9 mouse cellular contexts compared by ENCODE assay signal in the genomic region with DNA sequence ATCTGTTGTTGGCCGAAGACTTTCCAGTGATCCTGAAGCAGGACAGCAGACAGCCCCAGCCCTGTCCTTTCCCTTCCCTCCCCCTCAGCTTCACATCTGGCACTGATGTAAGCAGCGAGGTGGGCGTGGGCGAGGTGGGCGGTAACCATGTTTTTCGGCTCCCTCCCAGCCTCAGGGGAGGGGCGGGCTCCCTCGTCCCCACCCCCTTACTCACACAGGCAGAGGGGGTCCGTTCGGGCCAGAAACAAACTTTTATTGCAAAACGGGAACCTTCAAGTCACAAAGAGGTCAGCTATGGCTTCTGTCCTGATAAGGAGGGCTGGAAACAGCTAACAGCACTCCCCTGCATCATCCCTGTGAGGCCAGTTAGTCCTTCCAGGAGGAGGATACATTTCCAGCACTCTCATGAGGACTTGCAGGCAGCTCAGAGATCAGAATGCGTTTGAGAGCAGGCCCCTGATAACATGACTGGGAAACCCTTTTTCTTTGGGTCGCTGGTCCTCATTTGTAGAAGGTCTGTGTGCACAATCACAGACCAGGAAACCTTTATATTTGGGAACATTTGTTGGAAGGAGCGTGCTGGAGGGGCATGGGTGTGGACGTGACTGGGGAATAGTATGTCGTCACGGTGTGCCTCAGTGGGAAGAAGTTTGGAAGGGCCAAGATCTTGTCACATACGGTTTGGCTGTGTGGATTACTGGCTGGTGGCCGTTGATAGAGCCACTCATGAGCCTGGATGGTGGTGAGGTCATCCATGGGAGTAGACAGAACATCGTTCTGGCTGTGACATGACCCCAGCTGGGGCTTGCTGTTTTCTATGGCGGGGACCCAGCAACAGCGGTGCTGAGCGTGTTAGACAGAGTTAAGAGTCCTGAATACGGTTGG. TPM values are rescaled to one million over a fixed set of nuclear protein-coding genes. Genes with fewer than 3 reads are reported as not detected.
DNase-seq lines count a peak whose midpoint lies in the region; ATAC-seq lines count a peak whose summit lies in the region.
"Had no signal": no experiment of that assay in that cellular context is flagged by ENCODE, and none has a peak within 500 bp of the region (broad histone marks: within the 10 kb centered on the region; RNA-seq: fewer than 3 reads in every experiment).

No protein-coding gene starts in this region.

- H3K4me3 ChIP-seq in midbrain, embryonic 14.5 days (replicated peaks; ENCODE audit: low read depth, low read length), result no peak overlapping the region
- no peak overlapping the region for H3K4me3 ChIP-seq in midbrain, embryonic 13.5 days (replicated peaks)
- H3K4me3 ChIP-seq in intestine, embryonic 14.5 days (ENCODE audit: low read depth, low read length), result peak overlapping the region; percentile 8
- no peak overlapping the region for H3K4me3 ChIP-seq in liver, embryonic 16.5 days (ENCODE audit: low read depth, low read length)
- no peak overlapping the region; the same call in 1 of the 2 replicates for H3K4me3 ChIP-seq in stomach, embryonic 15.5 days (replicated peaks)

- H3K9me3 ChIP-seq in midbrain, embryonic 14.5 days (ENCODE audit: control insufficient read depth, low read length), result no peaks in the 10 kb centered on the region
- 0 out of 2 replicates have a peak, but pooled peaks cover 2% of the 10 kb centered on the region for H3K9me3 ChIP-seq in midbrain, embryonic 13.5 days
- H3K9me3 ChIP-seq in intestine, embryonic 14.5 days (ENCODE audit: control insufficient read depth, low read length), result no peaks in the 10 kb centered on the region
- H3K9me3 ChIP-seq in liver, embryonic 16.5 days (replicated peaks; ENCODE audit: control insufficient read depth, low read length), result no peaks in the 10 kb centered on the region
- no peaks in the 10 kb centered on the region for H3K9me3 ChIP-seq in stomach, embryonic 15.5 days

- H3K36me3 ChIP-seq in midbrain, embryonic 14.5 days (ENCODE audit: control insufficient read depth, insufficient read depth, low read length), result no peaks in the 10 kb centered on the region
- no peaks in the 10 kb centered on the region for H3K36me3 ChIP-seq in midbrain, embryonic 13.5 days
- H3K36me3 ChIP-seq in intestine, embryonic 14.5 days (ENCODE audit: control insufficient read depth, insufficient read depth, low read length), result no peaks in the 10 kb centered on the region
- no peaks in the 10 kb centered on the region for H3K36me3 ChIP-seq in liver, embryonic 16.5 days (ENCODE audit: control insufficient read depth, insufficient read depth)
- 0 out of 2 replicates have a peak, but pooled peaks cover 2% of the 10 kb centered on the region for H3K36me3 ChIP-seq in stomach, embryonic 15.5 days

- peak; percentile 18 for DNase-seq in midbrain, embryonic 14.5 days
- DNase-seq in gastrocnemius, postnatal 25 days, result peak; percentile 90
- peak; percentile 83 for DNase-seq in intestine, embryonic 14.5 days (ENCODE audit: low spot score)
- no peak for DNase-seq in left cerebral cortex, postnatal 25 days (ENCODE audit: low spot score in 2 of 2)
- no peak for DNase-seq in thymus, postnatal 0 days (ENCODE audit: low spot score)

- no peak for ATAC-seq in midbrain, embryonic 14.5 days (ENCODE audit: low FRiP score, low TSS enrichment)
- ATAC-seq in midbrain, embryonic 13.5 days, result no peak
- peak; percentile 60 for ATAC-seq in intestine, embryonic 14.5 days (replicated peaks; ENCODE audit: low FRiP score, low TSS enrichment, low read depth)
- peak; percentile 67 for ATAC-seq in liver, embryonic 16.5 days (ENCODE audit: low read depth)
- ATAC-seq in stomach, embryonic 15.5 days (ENCODE audit: insufficient read depth, low FRiP score, low read depth), result peak; percentile 58

- intact Hi-C loops in left cerebral cortex, postnatal 25 days (cut with DNase I), result no loop called here

- no peak overlapping the region for H3K27ac ChIP-seq in midbrain, embryonic 14.5 days (replicated peaks; ENCODE audit: low read depth, low read length)
- no peak overlapping the region for H3K27ac ChIP-seq in midbrain, embryonic 13.5 days
- H3K27ac ChIP-seq in intestine, embryonic 14.5 days (ENCODE audit: low read depth), result peak overlapping the region; percentile 84
- 0 out of 2 replicates have a peak overlapping the region, but pooled peaks have one; percentile 8 for H3K27ac ChIP-seq in liver, embryonic 16.5 days (ENCODE audit: low read length)
- H3K27ac ChIP-seq in stomach, embryonic 15.5 days, result peak overlapping the region; percentile 89

- 37% methylated on average over 24 of the region's 24 CpGs for WGBS in midbrain, embryonic 14.5 days
- WGBS in midbrain, embryonic 13.5 days, result 33% methylated on average over 24 of the region's 24 CpGs
- WGBS in intestine, embryonic 14.5 days, result 26% methylated on average over 24 of the region's 24 CpGs
- 27% methylated on average over 24 of the region's 24 CpGs for WGBS in liver, embryonic 16.5 days (ENCODE audit: insufficient replicate concordance)
- WGBS in stomach, embryonic 15.5 days, result 24% methylated on average over 24 of the region's 24 CpGs

- H3K4me2 ChIP-seq in midbrain, embryonic 14.5 days (ENCODE audit: low read length), result peak overlapping the region; percentile 10; the same call in 1 of the 2 replicates
- no peak overlapping the region; the same call in 1 of the 2 replicates for H3K4me2 ChIP-seq in midbrain, embryonic 13.5 days (replicated peaks)
- H3K4me2 ChIP-seq in intestine, embryonic 14.5 days (ENCODE audit: low read length), result peak overlapping the region; percentile 40
- no peak overlapping the region for H3K4me2 ChIP-seq in liver, embryonic 16.5 days (ENCODE audit: low read depth, low read length)
- peak overlapping the region; percentile 39 for H3K4me2 ChIP-seq in stomach, embryonic 15.5 days

- no peaks in the 10 kb centered on the region for H3K4me1 ChIP-seq in midbrain, embryonic 14.5 days (ENCODE audit: control insufficient read depth, insufficient read depth, low read length)
- H3K4me1 ChIP-seq in midbrain, embryonic 13.5 days (replicated peaks), result 0 out of 2 replicates have a peak, but pooled peaks cover 4% of the 10 kb centered on the region
- H3K4me1 ChIP-seq in intestine, embryonic 14.5 days (replicated peaks; ENCODE audit: control insufficient read depth, insufficient read depth, low read length), result peaks cover 14% of the 10 kb centered on the region
- no peaks in the 10 kb centered on the region for H3K4me1 ChIP-seq in liver, embryonic 16.5 days (ENCODE audit: control insufficient read depth, low read depth, low read length)
- H3K4me1 ChIP-seq in stomach, embryonic 15.5 days, result peaks cover 14% of the 10 kb centered on the region

- no peaks in the 10 kb centered on the region for H3K27me3 ChIP-seq in midbrain, embryonic 14.5 days (ENCODE audit: control insufficient read depth, insufficient read depth, low read length)
- no peaks in the 10 kb centered on the region for H3K27me3 ChIP-seq in midbrain, embryonic 13.5 days
- H3K27me3 ChIP-seq in intestine, embryonic 14.5 days (replicated peaks; ENCODE audit: control insufficient read depth, insufficient read depth, low read length), result no peaks in the 10 kb centered on the region
- no peaks in the 10 kb centered on the region for H3K27me3 ChIP-seq in liver, embryonic 16.5 days (ENCODE audit: control insufficient read depth, insufficient read depth, low read depth, low read length)
- no peaks in the 10 kb centered on the region for H3K27me3 ChIP-seq in stomach, embryonic 15.5 days (replicated peaks)

- no peak overlapping the region for H3K9ac ChIP-seq in midbrain, embryonic 14.5 days (replicated peaks; ENCODE audit: low read length)
- H3K9ac ChIP-seq in midbrain, embryonic 13.5 days (replicated peaks), result no peak overlapping the region
- H3K9ac ChIP-seq in intestine, embryonic 14.5 days (ENCODE audit: low read length), result peak overlapping the region; percentile 34
- no peak overlapping the region for H3K9ac ChIP-seq in liver, embryonic 16.5 days (ENCODE audit: low read depth, low read length)
- no peak overlapping the region for H3K9ac ChIP-seq in stomach, embryonic 15.5 days

RNA-seq across cellular contexts. Expression of a gene that starts 14.0 kb away (rescaled TPM):
- 9.3 and 20.2 TPM in 2 replicates for polyA plus RNA-seq in midbrain, embryonic 14.5 days (2014; fragmentation: Nextera tagmentation; extraction: Ambion mirVana)
- 17.5 and 18.9 TPM in 2 replicates for polyA plus RNA-seq in midbrain, embryonic 13.5 days (2015; fragmentation: Nextera tagmentation; extraction: Ambion mirVana)
- total RNA-seq in gastrocnemius, postnatal 25 days (2021), result 10 to 100 TPM; 41.1 to 42.4 TPM
- polyA plus RNA-seq in intestine, embryonic 14.5 days (2014; fragmentation: Nextera tagmentation; extraction: Ambion mirVana), result 71.1 and 73.5 TPM in 2 replicates
- 20.2 and 24.9 TPM in 2 replicates for polyA plus RNA-seq in liver, embryonic 16.5 days (2015; fragmentation: Nextera tagmentation; extraction: Ambion mirVana)
- 83.7 and 88.6 TPM in 2 replicates for polyA plus RNA-seq in stomach, embryonic 15.5 days (2015; fragmentation: Nextera tagmentation; extraction: Ambion mirVana)
- total RNA-seq in left cerebral cortex, postnatal 25 days (2021), result 10 to 100 TPM; 33.6 to 37.2 TPM
- polyA plus RNA-seq in thymus, postnatal 0 days (2015; fragmentation: Nextera tagmentation; extraction: Ambion mirVana), result 26.9 and 29.4 TPM in 2 replicates

RNA-seq across cellular contexts. Expression of a gene that starts 14.2 kb away (rescaled TPM):
- polyA plus RNA-seq in midbrain, embryonic 14.5 days (2014; fragmentation: Nextera tagmentation; extraction: Ambion mirVana), result 1.4 and 2.1 TPM in 2 replicates
- 0.84 and 1.0 TPM in 2 replicates for polyA plus RNA-seq in midbrain, embryonic 13.5 days (2015; fragmentation: Nextera tagmentation; extraction: Ambion mirVana)
- under 1 TPM; 0.13 to 0.16 TPM for total RNA-seq in gastrocnemius, postnatal 25 days (2021)
- polyA plus RNA-seq in intestine, embryonic 14.5 days (2014; fragmentation: Nextera tagmentation; extraction: Ambion mirVana), result 30.6 and 34.6 TPM in 2 replicates
- 0.42 and 0.80 TPM in 2 replicates for polyA plus RNA-seq in liver, embryonic 16.5 days (2015; fragmentation: Nextera tagmentation; extraction: Ambion mirVana)
- 35.3 and 35.6 TPM in 2 replicates for polyA plus RNA-seq in stomach, embryonic 15.5 days (2015; fragmentation: Nextera tagmentation; extraction: Ambion mirVana)
- 1 to 10 TPM; 1.6 to 4.9 TPM for total RNA-seq in left cerebral cortex, postnatal 25 days (2021)
- polyA plus RNA-seq in thymus, postnatal 0 days (2015; fragmentation: Nextera tagmentation; extraction: Ambion mirVana), result 0.51 and 0.54 TPM in 2 replicates
- total RNA-seq: MEL had no signal

RNA-seq across cellular contexts. Expression of a gene that starts 47.9 kb away (rescaled TPM):
- 52.1 and 61.6 TPM in 2 replicates for polyA plus RNA-seq in midbrain, embryonic 14.5 days (2014; fragmentation: Nextera tagmentation; extraction: Ambion mirVana)
- polyA plus RNA-seq in midbrain, embryonic 13.5 days (2015; fragmentation: Nextera tagmentation; extraction: Ambion mirVana), result 53.5 and 56.2 TPM in 2 replicates
- total RNA-seq in gastrocnemius, postnatal 25 days (2021), result 10 to 100 TPM; 55.3 to 57.2 TPM
- 65.1 and 68.4 TPM in 2 replicates for polyA plus RNA-seq in intestine, embryonic 14.5 days (2014; fragmentation: Nextera tagmentation; extraction: Ambion mirVana)
- polyA plus RNA-seq in liver, embryonic 16.5 days (2015; fragmentation: Nextera tagmentation; extraction: Ambion mirVana), result 24.8 and 24.9 TPM in 2 replicates
- polyA plus RNA-seq in stomach, embryonic 15.5 days (2015; fragmentation: Nextera tagmentation; extraction: Ambion mirVana), result 49.0 and 54.2 TPM in 2 replicates
- total RNA-seq in left cerebral cortex, postnatal 25 days (2021), result 100 to 1,000 TPM in 1 of 2 experiments, 10 to 100 TPM in 1; 98.4 to 105 TPM
- polyA plus RNA-seq in thymus, postnatal 0 days (2015; fragmentation: Nextera tagmentation; extraction: Ambion mirVana), result 64.9 and 66.2 TPM in 2 replicates

Comparison
In these comparisons a context has a peak if more than half of its experiments do, and no peak if none do; other contexts are left out.
1. H3K4me2 ChIP-seq: peak in midbrain, embryonic 14.5 days (single experiment), intestine, embryonic 14.5 days (single experiment) and stomach, embryonic 15.5 days (single experiment); none in midbrain, embryonic 13.5 days (single experiment) and liver, embryonic 16.5 days (single experiment).
2. ATAC-seq: peak in intestine, embryonic 14.5 days (single experiment), liver, embryonic 16.5 days (single experiment) and stomach, embryonic 15.5 days (single experiment); none in midbrain, embryonic 14.5 days (single experiment) and midbrain, embryonic 13.5 days (single experiment).
3. DNase-seq: peak in midbrain, embryonic 14.5 days (single experiment), gastrocnemius, postnatal 25 days (single experiment) and intestine, embryonic 14.5 days (single experiment); none in left cerebral cortex, postnatal 25 days (0 of 2) and thymus, postnatal 0 days (single experiment).
4. H3K27ac ChIP-seq: peak in intestine, embryonic 14.5 days (single experiment), liver, embryonic 16.5 days (single experiment) and stomach, embryonic 15.5 days (single experiment); none in midbrain, embryonic 14.5 days (single experiment) and midbrain, embryonic 13.5 days (single experiment).
5. RNA of a gene that starts 14.2 kb away (polyA plus RNA-seq): 35.3 to 35.6 TPM in stomach, embryonic 15.5 days and 30.6 to 34.6 TPM in intestine, embryonic 14.5 days; 1.4 to 2.1 TPM in midbrain, embryonic 14.5 days, 0.84 to 1.0 TPM in midbrain, embryonic 13.5 days, 0.42 to 0.80 TPM in liver, embryonic 16.5 days and 0.51 to 0.54 TPM in thymus, postnatal 0 days; every median in the first group is over 10 times any median in the second.